Mouse (Mus musculus): ENCODE results near the gene Polr3h.

DNA sequence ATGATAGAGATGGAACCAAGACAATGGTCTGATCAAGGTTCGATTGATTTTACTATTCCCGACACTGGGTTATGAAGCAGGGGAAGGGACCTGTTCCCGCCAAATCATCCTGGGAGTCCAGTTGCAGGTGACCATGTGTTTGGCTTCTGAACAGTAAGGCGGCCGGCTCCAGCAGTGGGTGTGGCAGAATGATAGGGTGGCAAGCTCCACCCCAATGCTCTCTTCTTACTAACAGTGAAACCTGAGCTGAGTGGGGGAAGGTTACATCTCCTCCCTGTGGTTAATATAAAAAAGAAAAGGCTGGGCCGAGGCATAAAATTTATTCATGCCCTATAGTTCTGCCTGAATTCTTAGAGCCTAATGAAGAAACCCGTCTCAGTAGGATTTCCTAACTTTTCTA, 43.1 kb upstream of the Polr3h start:
- TF ChIP-seq GATA1 (IDR thresholded peaks at IDR 0.05; ENCODE audit: borderline replicate concordance, low read length) (no peak), FLI1 (IDR thresholded peaks at IDR 0.05; ENCODE audit: low read length) (no peak)

Data from megakaryocyte, embryonic 14.5 days (primary cell).